Mouse (Mus musculus) kidney, adult 2 months (tissue): ENCODE results near the gene Pde1c.

ENCODE experiments used
- CTCF ChIP-seq: fragments of 200-500 bp; conservative IDR thresholded peaks from 2 replicates; pipeline ENCODE4 v1.5.1; 2011; ENCODE audit warnings: low read depth, mild to moderate bottlenecking, control low read depth, low read length, moderate library complexity, mixed read lengths; ENCODE audit not compliant: insufficient read depth, insufficient read length
- POLR2A ChIP-seq: fragments of 200-500 bp; IDR thresholded peaks from one replicate; pipeline ENCODE4 v1.6.1; 2011; ENCODE audit warnings: low read depth, low read length, control low read depth

- TF ChIP-seq CTCF (peak; percentile 80), POLR2A (no peak)
Observed at GRCm38 (mm10) chr6:56608277-56608676, 39.4 kb upstream of the Pde1c start.
